Mouse (Mus musculus): ENCODE measurements around the gene Pgpep1l. TPM values are rescaled to one million over a fixed set of nuclear protein-coding genes. Genes with fewer than 3 reads are reported as not detected.
"Not testable (repeated sequence)": the region's sequence is repeated elsewhere in the genome, so short reads cannot be mapped to it uniquely, and the experiment has no call there.

Pgpep1l gene
- 1 to 10 TPM; 3.6 to 4.4 TPM for polyA plus RNA-seq (2017; shearing (Covaris generic))

DNA sequence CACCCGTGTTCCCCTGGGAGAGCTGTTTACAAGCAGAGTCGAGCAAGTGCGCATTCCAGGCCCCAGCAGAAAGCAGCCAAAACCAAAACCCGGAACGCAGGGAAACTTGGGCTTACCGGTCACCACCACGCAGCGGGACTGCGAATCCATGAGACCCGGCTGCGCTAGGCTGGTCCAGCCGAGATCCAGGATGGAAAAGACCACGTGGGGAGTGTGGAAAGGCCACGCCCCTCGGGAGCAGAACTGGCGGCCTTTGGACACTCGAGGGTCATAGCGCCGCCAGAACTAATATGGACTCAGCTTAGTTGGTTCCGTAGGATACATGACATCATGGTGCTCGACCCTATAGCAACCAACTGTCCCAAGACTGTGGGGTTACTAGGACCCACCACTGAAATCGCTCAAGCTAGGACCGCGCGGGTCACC is at the start of gene Pgpep1l:
Gene Pgpep1l, minus strand, starts transcription at position 206 of the 426 bp plus-strand sequence.
- ATAC-seq, result peak; percentile 20

GRCm38 (mm10) chr7:68313038-68313782 is 49.2 kb upstream of the Pgpep1l start:
- ATAC-seq, result no peak

DNA sequence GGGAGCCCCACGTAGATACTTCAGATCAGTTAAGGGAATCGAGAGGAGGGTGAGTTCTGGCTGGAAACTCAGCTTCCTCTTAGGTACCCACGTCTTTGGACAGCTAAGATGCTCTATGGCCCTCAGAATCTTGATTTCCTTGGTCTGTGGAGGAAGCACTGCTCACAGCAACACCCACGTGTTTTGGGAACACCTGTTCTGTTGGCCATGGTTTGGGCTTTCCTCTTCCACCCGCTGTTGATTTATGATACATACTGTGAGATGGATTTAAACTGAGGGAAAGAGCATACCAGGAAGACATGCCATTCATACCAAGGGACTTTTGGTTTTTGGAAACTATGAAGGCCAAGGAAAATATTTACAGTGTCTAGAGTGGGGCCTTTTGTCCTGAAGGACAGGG is 48.4 kb upstream of the Pgpep1l start:
- ATAC-seq, result no peak

GRCm38 (mm10) chr7:68311469-68311868 is 47.4 kb upstream of the Pgpep1l start:
- ATAC-seq, result no peak

DNA sequence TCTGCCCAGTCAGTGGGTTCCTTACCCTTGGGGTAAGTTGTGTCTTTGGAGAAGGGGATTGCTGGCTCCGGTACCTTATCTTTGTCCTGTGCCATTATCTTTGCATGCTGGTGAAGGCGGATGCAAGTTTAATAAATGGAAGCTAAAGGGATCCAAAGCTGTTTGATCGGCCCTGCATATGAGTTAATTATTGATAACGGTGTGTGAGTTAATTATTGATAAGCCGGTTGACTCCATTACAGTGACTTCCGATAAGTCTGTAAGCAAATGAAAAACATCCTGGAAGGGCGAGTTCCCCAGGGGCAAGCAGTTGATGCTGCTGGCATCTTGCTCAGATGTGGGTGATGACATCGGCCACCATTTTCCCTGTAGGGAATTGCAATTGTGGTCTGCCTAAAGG is 42.7 kb upstream of the Pgpep1l start:
- no peak for ATAC-seq

- ATAC-seq, result no peak
Measured at GRCm38 (mm10) chr7:68305781-68306575, 41.9 kb upstream of the Pgpep1l start.

GRCm38 (mm10) chr7:68303685-68304084 is 39.7 kb upstream of the Pgpep1l start:
- ATAC-seq, result no peak

- ATAC-seq, result peak; percentile 28
Measured at GRCm38 (mm10) chr7:68302586-68303433, 38.8 kb upstream of the Pgpep1l start.

GRCm38 (mm10) chr7:68301160-68301559 is 37.1 kb upstream of the Pgpep1l start:
- no peak for ATAC-seq

DNA sequence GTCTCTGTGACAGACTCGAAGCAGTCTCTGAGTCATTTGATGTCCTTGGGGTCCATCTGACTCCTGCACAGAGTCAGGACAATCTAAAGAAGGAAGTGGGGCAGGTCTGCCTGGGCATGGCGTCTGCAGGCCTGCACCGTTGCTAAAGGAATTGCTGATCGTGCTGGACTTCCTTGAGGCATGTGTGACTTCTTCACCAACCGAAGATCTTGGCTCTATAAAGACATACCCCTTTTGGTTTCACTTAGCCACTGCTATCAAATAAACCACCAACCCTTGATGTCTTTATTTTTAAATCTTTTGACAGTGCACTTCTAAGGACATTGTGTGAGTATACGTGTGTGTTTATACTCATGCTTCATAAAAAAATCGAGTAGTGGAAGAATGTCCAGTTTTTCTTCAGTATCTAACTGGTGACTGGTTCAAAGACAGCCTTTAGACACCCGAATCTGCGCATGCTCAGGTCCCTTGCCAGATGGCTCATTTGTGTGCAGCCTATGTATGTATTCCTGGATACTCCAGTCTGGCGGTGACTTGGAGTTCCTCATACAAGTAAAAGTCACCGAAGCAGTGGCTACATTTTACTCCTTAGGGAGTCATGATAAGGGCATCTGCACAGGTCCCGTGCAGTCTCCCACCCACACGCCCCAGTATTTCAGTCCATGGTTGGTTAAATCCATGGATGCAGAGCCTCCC is 34.5 kb upstream of the Pgpep1l start:
- ATAC-seq, result peak; percentile 57

- ATAC-seq, result no peak
Measured at GRCm38 (mm10) chr7:68296487-68296886, 32.5 kb upstream of the Pgpep1l start.

DNA sequence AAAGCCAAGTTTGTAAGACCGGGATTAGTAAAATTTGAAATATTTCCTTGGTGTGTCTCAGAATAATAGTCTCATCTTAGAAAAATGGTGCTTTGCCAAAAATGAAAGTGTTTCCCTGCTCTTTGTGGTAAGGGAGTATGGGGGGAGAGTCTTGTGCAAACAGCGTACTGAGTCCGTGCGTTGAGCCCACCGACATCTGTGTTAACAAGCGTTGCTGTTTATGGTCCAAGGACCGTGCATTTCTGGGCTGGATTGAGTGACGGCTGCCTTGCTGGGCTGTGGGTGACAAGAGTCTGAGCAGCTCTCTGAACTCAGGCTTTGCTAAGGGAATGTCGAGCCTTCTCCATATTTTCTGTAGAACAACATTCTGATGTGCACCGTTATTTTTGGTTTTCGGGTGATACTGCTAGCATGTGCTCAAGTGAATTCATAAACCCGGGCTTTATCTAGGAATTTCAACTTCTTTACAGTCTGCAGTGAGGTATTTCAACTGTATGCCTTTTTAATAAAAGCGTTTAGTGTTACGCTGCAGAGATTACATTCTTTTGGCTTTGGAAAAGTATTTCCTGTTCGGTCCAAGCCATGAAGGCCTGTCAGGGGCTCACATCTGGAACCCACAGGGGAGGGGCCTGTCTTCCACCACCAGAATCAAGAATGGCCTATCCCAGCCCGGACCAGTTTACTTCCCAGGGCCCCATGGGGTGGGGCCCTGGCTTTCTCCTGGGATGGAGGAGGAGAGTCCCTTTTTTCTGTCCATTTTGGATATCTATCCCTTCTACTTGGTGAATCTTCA is 30.2 kb upstream of the Pgpep1l start:
- no peak for ATAC-seq

GRCm38 (mm10) chr7:68291603-68292002 is 27.6 kb upstream of the Pgpep1l start:
- ATAC-seq, result peak; percentile 25

DNA sequence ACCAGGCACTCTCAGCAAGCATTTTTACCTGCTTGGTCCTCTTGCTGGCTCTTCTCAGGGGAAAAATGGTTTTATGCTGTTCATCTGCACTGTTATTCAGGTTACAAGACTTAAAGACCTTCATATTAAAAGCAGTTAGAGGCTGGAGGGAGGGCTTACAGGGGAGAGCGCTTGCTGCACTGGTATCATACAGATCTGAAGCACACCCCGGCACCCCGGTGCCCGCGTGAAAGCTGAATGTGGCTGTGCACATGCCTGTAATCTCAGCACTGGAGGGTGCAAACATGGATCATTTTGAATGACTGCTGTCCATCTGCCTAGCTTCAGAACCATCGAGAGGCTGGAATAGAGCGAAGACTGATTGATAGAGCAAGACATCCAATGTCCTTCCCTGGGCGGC is 25.0 kb upstream of the Pgpep1l start:
- ATAC-seq, result no peak

GRCm38 (mm10) chr7:68288000-68288399 is 24.0 kb upstream of the Pgpep1l start:
- ATAC-seq, result peak; percentile 11

- no peak for ATAC-seq
Measured at GRCm38 (mm10) chr7:68287582-68287981, 23.5 kb upstream of the Pgpep1l start.

GRCm38 (mm10) chr7:68286526-68287481 is 22.8 kb upstream of the Pgpep1l start:
- ATAC-seq, result peak; percentile 41

DNA sequence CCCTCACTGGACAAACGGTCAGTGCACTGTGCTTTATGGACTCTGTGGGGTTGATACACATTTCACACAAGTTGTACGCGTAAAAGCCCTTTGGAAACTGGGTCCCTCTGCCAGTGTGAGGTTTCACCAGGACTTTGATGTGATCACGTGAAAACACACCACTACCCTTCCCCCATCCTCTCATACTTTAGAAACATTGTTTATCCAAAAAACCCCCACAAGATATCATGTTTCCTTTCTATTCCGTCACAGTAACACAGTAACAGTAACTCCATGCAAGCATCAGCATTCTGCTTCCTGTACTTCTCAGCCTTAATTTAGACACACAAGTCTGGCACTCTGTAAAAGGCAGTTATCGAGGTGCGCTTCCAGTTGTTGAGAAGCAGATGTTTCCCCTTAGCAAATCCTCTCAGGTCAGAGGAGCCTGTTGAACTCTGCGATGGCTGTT is 21.8 kb upstream of the Pgpep1l start:
- ATAC-seq, result peak; percentile 35

DNA sequence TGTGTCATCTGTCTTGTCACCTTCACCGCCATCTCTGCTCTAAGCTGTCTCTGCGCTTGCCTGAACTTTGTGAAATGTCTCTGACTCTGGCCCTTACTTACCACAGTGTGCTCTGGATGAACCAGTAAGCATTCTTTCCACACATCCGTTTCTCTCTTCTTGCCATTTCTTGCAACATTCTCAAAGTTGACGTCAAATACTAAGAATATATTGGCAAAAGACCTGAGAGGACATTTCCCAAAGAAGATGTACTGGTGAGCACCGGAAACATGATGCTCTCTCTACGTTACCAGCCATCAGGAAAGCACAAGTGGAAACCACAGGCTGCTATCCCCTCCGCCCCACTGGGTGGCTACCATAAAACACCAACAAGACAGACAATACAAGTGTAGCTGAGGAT is 19.7 kb upstream of the Pgpep1l start:
- peak; percentile 24 for ATAC-seq

DNA sequence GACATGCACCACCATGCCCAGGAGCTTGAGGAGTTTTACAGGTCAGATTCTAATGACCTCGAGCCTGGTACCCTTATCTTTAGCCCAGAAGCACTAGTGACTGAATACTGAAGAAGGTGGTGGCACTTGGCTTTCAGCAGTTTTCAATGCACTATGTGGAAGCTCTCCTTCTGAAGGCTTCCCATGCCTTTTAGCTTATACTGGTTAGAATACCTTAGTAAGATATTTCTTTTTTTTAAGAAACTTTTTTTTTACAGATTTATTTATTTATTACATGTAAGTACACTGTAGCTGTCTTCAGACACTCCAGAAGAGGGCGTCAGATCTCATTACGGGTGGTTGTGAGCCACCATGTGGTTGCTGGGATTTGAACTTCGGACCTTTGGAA is 19.1 kb upstream of the Pgpep1l start:
- ATAC-seq, result not testable (repeated sequence)
